In genomic region chr5:3373170-3373569, GRCm38 (mm10) we compare ENCODE assay signal across 23 mouse cellular contexts. TPM values are rescaled to one million over a fixed set of nuclear protein-coding genes. Genes with fewer than 3 reads are reported as not detected.
DNase-seq lines count a peak whose midpoint lies in the region; ATAC-seq and TF ChIP-seq lines count a peak whose summit lies in the region.
"Had no signal": no experiment of that assay in that cellular context is flagged by ENCODE, and none has a peak within 500 bp of the region (broad histone marks: within the 10 kb centered on the region; RNA-seq: fewer than 3 reads in every experiment).

No protein-coding gene starts in this region.

- no peak overlapping the region for H3K4me3 ChIP-seq in CH12.LX (replicated peaks in 1 of 3; ENCODE audit: low read depth in 2 of 3, low read length in 2 of 3, poor library complexity in 1 of 3)
- no peak overlapping the region for H3K4me3 ChIP-seq in kidney, embryonic 15.5 days (replicated peaks)
- no peak overlapping the region for H3K4me3 ChIP-seq in midbrain, postnatal 0 days (ENCODE audit: low read depth, low read length)
- H3K4me3 ChIP-seq: embryonic facial prominence, embryonic 12.5 days; embryonic facial prominence, embryonic 15.5 days; heart, embryonic 10.5 days; heart, embryonic 13.5 days; hindbrain, embryonic 12.5 days; hindbrain, embryonic 15.5 days had no signal

- peak overlapping the region; percentile 55 for H3K27ac ChIP-seq in CH12.LX (ENCODE audit: insufficient read depth, low read depth)
- no peak overlapping the region for H3K27ac ChIP-seq in kidney, embryonic 15.5 days
- no peak overlapping the region for H3K27ac ChIP-seq in midbrain, postnatal 0 days (ENCODE audit: low read depth, low read length)
- H3K27ac ChIP-seq: embryonic facial prominence, embryonic 12.5 days; embryonic facial prominence, embryonic 15.5 days; heart, embryonic 10.5 days; heart, embryonic 13.5 days; hindbrain, embryonic 12.5 days; hindbrain, embryonic 15.5 days had no signal

- peaks cover 7 to 52% of the 10 kb centered on the region in 2 experiments for H3K36me3 ChIP-seq in CH12.LX (replicated peaks in 1 of 2; ENCODE audit: control insufficient read depth in 1 of 2, insufficient read depth in 1 of 2, low read length in 1 of 2)
- H3K36me3 ChIP-seq in kidney, embryonic 15.5 days = no peaks in the 10 kb centered on the region
- H3K36me3 ChIP-seq in midbrain, postnatal 0 days (ENCODE audit: insufficient read depth, low read length) = no peaks in the 10 kb centered on the region
- H3K36me3 ChIP-seq: embryonic facial prominence, embryonic 12.5 days; embryonic facial prominence, embryonic 15.5 days; heart, embryonic 10.5 days; hindbrain, embryonic 12.5 days; hindbrain, embryonic 15.5 days had no signal

- ATAC-seq in kidney, embryonic 15.5 days (replicated peaks; ENCODE audit: low FRiP score) = no peak
- no peak for ATAC-seq in midbrain, postnatal 0 days (ENCODE audit: low FRiP score)
- ATAC-seq: forebrain, embryonic 14.5 days; intestine, embryonic 16.5 days; Patski had no signal

- no peaks in the 10 kb centered on the region for H3K27me3 ChIP-seq in CH12.LX (replicated peaks)
- no peaks in the 10 kb centered on the region for H3K27me3 ChIP-seq in kidney, embryonic 15.5 days
- no peaks in the 10 kb centered on the region for H3K27me3 ChIP-seq in midbrain, postnatal 0 days (ENCODE audit: insufficient read depth, low read length)
- H3K27me3 ChIP-seq: embryonic facial prominence, embryonic 12.5 days; embryonic facial prominence, embryonic 15.5 days; heart, embryonic 13.5 days; hindbrain, embryonic 12.5 days; hindbrain, embryonic 15.5 days; Patski had no signal

- DNase-seq in CD4-positive, CD25-positive, alpha-beta regulatory T cell, adult 2 months (ENCODE audit: low read depth, low spot score) = peak; percentile 22
- no peak for DNase-seq in CH12.LX (ENCODE audit: extremely low read depth)
- peak; percentile 75 for DNase-seq in induced T-regulatory cell, adult 2 months (ENCODE audit: low read depth)
- no peak for DNase-seq in lung, postnatal 10 days
- no peak for DNase-seq in midbrain, postnatal 0 days (ENCODE audit: low spot score)
- DNase-seq: adrenal gland, adult 2 months; adrenal gland, postnatal 14 days; cerebellum, adult 11 months; cerebellum, adult 2 months; cerebellum, adult 9-11 months; cerebellum, postnatal 25 days; gastrocnemius, postnatal 25 days; heart, adult 18-20 months had no signal

- H3K4me2 ChIP-seq in CH12.LX (ENCODE audit: insufficient read depth, low read depth, poor library complexity, severe bottlenecking) = peak overlapping the region; percentile 34; the same call in 1 of the 2 replicates
- H3K4me2 ChIP-seq in kidney, embryonic 15.5 days = no peak overlapping the region
- no peak overlapping the region for H3K4me2 ChIP-seq in midbrain, postnatal 0 days (ENCODE audit: low read depth, low read length, poor library complexity, severe bottlenecking)
- H3K4me2 ChIP-seq: embryonic facial prominence, embryonic 12.5 days; embryonic facial prominence, embryonic 15.5 days; heart, embryonic 13.5 days; hindbrain, embryonic 12.5 days; hindbrain, embryonic 15.5 days had no signal

- 77% methylated on average over 10 of the region's 10 CpGs for WGBS in kidney, embryonic 15.5 days
- WGBS in midbrain, postnatal 0 days = 93% methylated on average over 10 of the region's 10 CpGs

- TF ChIP-seq RAD21 in CH12.LX (IDR thresholded peaks at IDR 0.05; ENCODE audit: low read depth, low read length) = no peak

- in situ Hi-C loops in CH12.LX (cut with MboI; ENCODE audit: low pct_ligation_motif_present, low pct_unique_long_range_greater_than_20kb, low sequenced_read_pairs) = no loop called here

- peaks cover 23 to 84% of the 10 kb centered on the region in 2 experiments for H3K4me1 ChIP-seq in CH12.LX (ENCODE audit: control insufficient read depth in 1 of 2, insufficient read depth in 2 of 2)
- H3K4me1 ChIP-seq in kidney, embryonic 15.5 days = no peaks in the 10 kb centered on the region
- H3K4me1 ChIP-seq in midbrain, postnatal 0 days (ENCODE audit: insufficient read depth, low read length) = no peaks in the 10 kb centered on the region
- H3K4me1 ChIP-seq: embryonic facial prominence, embryonic 15.5 days; hindbrain, embryonic 12.5 days; hindbrain, embryonic 15.5 days had no signal

- no peak for TF ChIP-seq CTCF in CH12.LX (conservative IDR thresholded peaks at IDR 0.05 in 1 of 2, IDR thresholded peaks at IDR 0.05 in 1 of 2; ENCODE audit: low read depth in 2 of 2, low read length in 2 of 2)
- TF ChIP-seq CTCF in midbrain, postnatal 0 days (IDR thresholded peaks at IDR 0.05) = no peak

- no peaks in the 10 kb centered on the region for H3K9me3 ChIP-seq in CH12.LX (replicated peaks; ENCODE audit: low read length)
- no peaks in the 10 kb centered on the region for H3K9me3 ChIP-seq in kidney, embryonic 15.5 days (replicated peaks)
- no peaks in the 10 kb centered on the region for H3K9me3 ChIP-seq in midbrain, postnatal 0 days (ENCODE audit: low read length)
- H3K9me3 ChIP-seq: embryonic facial prominence, embryonic 12.5 days; embryonic facial prominence, embryonic 15.5 days; heart, embryonic 10.5 days; heart, embryonic 13.5 days; hindbrain, embryonic 12.5 days; hindbrain, embryonic 15.5 days had no signal

- peaks cover 85% of the 10 kb centered on the region for H3K79me2 ChIP-seq in CH12.LX (replicated peaks; ENCODE audit: control insufficient read depth, extremely low read depth, insufficient read depth, poor library complexity, severe bottlenecking)

- dilution Hi-C loops in CH12.LX (cut with MboI; ENCODE audit: extremely low pct_ligation_motif_present, extremely low pct_unique_long_range_greater_than_20kb, low sequenced_read_pairs) = no loop called here

- no peak for TF ChIP-seq EP300 in CH12.LX (IDR thresholded peaks at IDR 0.05; ENCODE audit: low read length)

- no peak overlapping the region for H3K9ac ChIP-seq in CH12.LX (ENCODE audit: insufficient read depth, low read depth)
- no peak overlapping the region for H3K9ac ChIP-seq in kidney, embryonic 15.5 days
- no peak overlapping the region for H3K9ac ChIP-seq in midbrain, postnatal 0 days (replicated peaks; ENCODE audit: low read length, poor library complexity, severe bottlenecking)
- H3K9ac ChIP-seq: embryonic facial prominence, embryonic 12.5 days; embryonic facial prominence, embryonic 15.5 days; heart, embryonic 13.5 days; hindbrain, embryonic 12.5 days; hindbrain, embryonic 15.5 days had no signal

- TF ChIP-seq POLR2A in CH12.LX (IDR thresholded peaks at IDR 0.05; ENCODE audit: low read depth, low read length) = no peak

TF ChIP-seq in CH12.LX, 34 proteins besides CTCF, POLR2A, EP300 and RAD21:
- TF ChIP-seq MAX (IDR thresholded peaks at IDR 0.05; ENCODE audit: low read length) (0 out of 2 replicates have a peak, but pooled peaks have one; percentile 33), BHLHE40 (IDR thresholded peaks at IDR 0.05; ENCODE audit: low read depth, low read length) (no peak)

RNA-seq across cellular contexts. Expression of gene Cdk6, which starts 31.9 kb away (rescaled TPM):
- total RNA-seq in CH12.LX (2012; rRNA removed) = 141 and 171 TPM in 2 replicates
- total RNA-seq in CH12.LX (2014; rRNA removed) = 34.7 and 40.4 TPM in 2 replicates
- polyA plus RNA-seq in CH12.LX (2012; ENCODE audit: insufficient read length, low read depth) = 45.2 and 50.8 TPM in 2 replicates
- 21.0 and 22.3 TPM in 2 replicates for polyA plus RNA-seq in kidney, embryonic 15.5 days (2015; fragmentation: Nextera tagmentation; extraction: Ambion mirVana)
- total RNA-seq in midbrain, postnatal 0 days (2014; rRNA removed) = 7.1 and 22.0 TPM in 2 replicates
- 4.0 and 5.5 TPM in 2 replicates for polyA plus RNA-seq in midbrain, postnatal 0 days (2015; fragmentation: Nextera tagmentation; extraction: Ambion mirVana)

Comparison
In these comparisons a context has a peak if more than half of its experiments do, and no peak if none do; other contexts are left out.
1. DNase-seq: peak in CD4-positive, CD25-positive, alpha-beta regulatory T cell, adult 2 months (single experiment) and induced T-regulatory cell, adult 2 months (single experiment); none in CH12.LX (single experiment), lung, postnatal 10 days (single experiment) and midbrain, postnatal 0 days (single experiment).